Comparison of ENCODE assay signal across 13 mouse cellular contexts in genomic region chr1:179705154-179705553, GRCm38 (mm10). TPM values are rescaled to one million over a fixed set of nuclear protein-coding genes. Genes with fewer than 3 reads are reported as not detected.
DNase-seq lines count a peak whose midpoint lies in the region.
"Had no signal": no experiment of that assay in that cellular context is flagged by ENCODE, and none has a peak within 500 bp of the region (broad histone marks: within the 10 kb centered on the region; RNA-seq: fewer than 3 reads in every experiment).

No protein-coding gene starts in this region.

- peak; percentile 10 for DNase-seq in lung, postnatal 10 days
- no peak for DNase-seq in lung, postnatal 4 days
- DNase-seq in frontal cortex, adult 2 months (ENCODE audit: extremely low spot score in 1 of 2, low spot score in 1 of 2), result peak; percentile 28 to 73
- peak; percentile 15 for DNase-seq in layer of hippocampus, adult 9-10 months (ENCODE audit: low spot score)
- peak; percentile 27 for DNase-seq in right cerebral cortex, postnatal 25 days
- no peak for DNase-seq in Muller cell, postnatal 12 days (ENCODE audit: inconsistent ontology term)
- no peak for DNase-seq in thymus, postnatal 4 days
- no peak for DNase-seq in thymus, postnatal 36 days
- DNase-seq: cerebellum, adult 8-10 months; thymus, adult 2 months had no signal

RNA-seq across cellular contexts. Expression of gene Sccpdh, which starts 37.1 kb away (rescaled TPM):
- 76.6 and 90.6 TPM in 2 replicates for polyA plus RNA-seq in frontal cortex, adult 2 months (2012; rRNA removed)
- polyA plus RNA-seq: erythroblast, embryonic 14.5 days had no signal

RNA-seq across cellular contexts. Expression of gene Kif28, which starts 39.9 kb away (rescaled TPM):
- polyA plus RNA-seq in frontal cortex, adult 2 months (2012; rRNA removed), result 0.04 and 0.12 TPM in 2 replicates
- polyA plus RNA-seq: erythroblast, embryonic 14.5 days; intestine, embryonic 15.5 days; midbrain, embryonic 12.5 days had no signal

Comparison
In these comparisons a context has a peak if more than half of its experiments do, and no peak if none do; other contexts are left out.
1. DNase-seq: peak in lung, postnatal 10 days (single experiment), frontal cortex, adult 2 months (2 of 2), layer of hippocampus, adult 9-10 months (single experiment) and right cerebral cortex, postnatal 25 days (single experiment); none in lung, postnatal 4 days (0 of 2), Muller cell, postnatal 12 days (single experiment), thymus, postnatal 4 days (single experiment) and thymus, postnatal 36 days (0 of 2).